Mouse (Mus musculus): ENCODE data around the gene Shox2.

Gene Shox2

GRCm38 (mm10) chr3:66981706-66982105 is at the start of gene Shox2:
Shox2 (minus strand) TSS chr3:66981771.
- DNase-seq (ENCODE audit: low spot score) = no peak

- no peak for DNase-seq (ENCODE audit: low spot score)
Observed at GRCm38 (mm10) chr3:66996820-66997219, 15.2 kb upstream of the Shox2 start.

GRCm38 (mm10) chr3:66986287-66986560 is 4.7 kb upstream of the Shox2 start:
- no peak for DNase-seq (ENCODE audit: low spot score)

DNA sequence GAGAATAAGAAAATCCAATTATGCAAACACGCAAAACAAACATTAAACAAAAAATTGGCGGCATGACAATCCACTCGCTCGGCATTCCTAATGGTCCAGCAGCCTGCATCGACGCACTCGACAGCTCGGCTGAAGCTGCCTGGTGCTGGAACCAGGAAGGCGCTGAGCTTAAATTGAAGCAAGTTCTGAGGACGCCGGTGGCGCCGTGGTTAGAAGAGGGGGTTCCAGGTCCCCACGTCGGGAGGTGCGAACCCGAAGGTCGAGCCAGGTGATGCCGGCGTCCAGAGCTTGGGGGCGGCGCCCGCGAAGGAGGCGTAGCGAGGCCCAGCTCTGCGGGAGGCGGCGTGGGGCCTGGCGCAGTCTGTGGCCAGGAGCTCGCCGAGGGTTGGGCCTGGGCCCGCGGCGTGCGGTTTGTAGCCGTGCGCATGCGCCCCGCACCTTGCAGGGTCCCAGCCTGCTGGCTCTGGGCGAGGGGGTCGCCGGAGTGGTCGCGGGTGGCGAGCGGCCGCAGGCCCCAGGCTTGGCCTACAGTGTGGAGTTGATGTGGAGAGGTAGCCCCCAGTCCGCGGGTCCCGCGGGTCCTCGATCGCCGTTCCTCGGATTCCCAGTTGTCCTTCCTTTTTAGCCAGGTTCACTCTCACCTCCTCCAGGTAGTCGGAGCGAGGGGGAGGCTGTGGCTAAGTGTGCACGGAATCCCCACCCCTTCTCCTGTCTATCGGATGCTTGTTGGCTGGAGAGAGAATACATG is 4.1 kb upstream of the Shox2 start:
- DNase-seq (ENCODE audit: low spot score) = peak; percentile 75

DNA sequence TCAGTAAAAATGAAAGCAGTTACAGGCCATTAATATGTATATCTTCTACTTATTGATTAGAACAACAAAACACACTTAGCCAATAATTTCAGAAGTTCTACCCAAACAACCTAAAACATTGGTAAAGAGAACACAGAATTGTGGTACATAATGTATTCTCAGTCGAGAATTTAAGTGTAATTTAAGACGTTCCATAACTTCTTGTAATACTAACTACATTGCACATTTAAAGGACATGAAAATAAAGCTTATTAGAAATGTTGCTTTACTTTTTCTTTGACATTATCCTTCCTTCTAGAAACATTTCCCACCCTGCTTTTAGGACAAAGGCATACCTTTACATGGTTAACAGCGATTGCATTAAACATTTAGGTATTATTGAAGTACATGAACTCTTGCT is 1.9 kb upstream of the Shox2 start:
- no peak for DNase-seq (ENCODE audit: low spot score)

DNA sequence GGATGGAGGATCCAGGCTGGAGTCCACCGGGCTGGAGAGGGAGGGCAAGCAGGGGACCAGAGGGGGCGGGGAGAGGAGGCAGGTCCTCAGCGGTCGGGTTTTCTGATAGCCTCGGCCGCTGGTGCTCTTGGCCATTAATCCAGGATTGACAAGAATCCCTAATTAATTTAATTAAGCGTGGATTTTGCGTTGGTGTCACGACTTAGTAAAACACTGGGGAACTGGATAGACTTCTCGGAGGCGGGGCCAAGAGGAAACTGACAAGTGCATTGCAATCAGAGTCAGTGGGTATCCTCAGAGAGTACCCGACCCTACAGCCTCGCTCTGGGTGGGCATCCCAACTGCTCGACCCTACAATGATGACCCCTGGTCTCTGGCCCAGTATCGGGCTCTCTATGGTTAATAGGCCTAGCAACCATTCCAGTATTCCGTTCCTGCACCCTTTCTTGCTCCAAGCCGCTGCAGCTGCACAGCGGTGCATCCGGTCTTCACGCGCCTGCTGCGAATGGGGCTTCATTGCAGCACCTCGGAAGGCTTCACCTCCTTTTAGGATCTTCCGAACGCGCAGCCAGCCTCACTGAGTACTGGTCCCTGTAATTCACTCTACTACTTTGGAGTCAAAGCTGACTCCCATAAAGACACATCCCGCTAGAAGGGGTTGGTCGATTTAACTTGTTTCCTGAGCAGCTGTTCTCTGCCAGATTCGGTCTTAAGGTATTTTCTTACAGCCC is 775 bp upstream of the Shox2 start:
- no peak for DNase-seq (ENCODE audit: low spot score)

DNA sequence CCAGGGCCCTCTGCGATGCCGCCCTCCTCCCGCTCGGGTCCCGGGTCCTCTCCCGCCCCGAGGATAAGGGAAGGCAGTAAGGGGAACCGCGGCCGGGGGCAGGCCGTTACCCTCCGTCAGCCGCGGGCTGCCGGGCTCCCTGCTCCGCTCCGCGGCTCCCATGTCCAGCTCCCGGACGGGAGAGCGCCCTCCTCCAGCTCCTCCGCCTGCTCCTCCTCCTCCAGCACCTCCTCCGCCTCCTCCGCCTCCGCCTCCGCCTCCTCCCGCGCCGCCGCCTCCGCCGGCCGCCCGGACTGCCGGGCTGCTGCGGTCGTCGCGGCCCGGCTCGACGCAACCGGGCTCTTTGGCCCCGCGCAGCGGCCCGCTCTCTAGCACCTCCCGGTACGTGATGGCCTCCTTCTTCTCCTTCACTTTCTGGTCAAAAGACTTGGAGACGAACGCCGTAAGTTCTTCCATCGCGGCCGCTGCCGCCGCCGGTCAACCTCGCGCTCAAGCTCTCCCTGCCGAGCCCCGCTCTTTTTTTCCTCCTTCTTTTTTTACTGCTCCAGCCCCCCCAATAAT is 390 bp downstream of the Shox2 start, which contains the start of gene Rsrc1:
Rsrc1 (plus strand) TSS at position 290 of the 561 bp plus-strand sequence.
- DNase-seq (ENCODE audit: low spot score) = no peak

- no peak for DNase-seq (ENCODE audit: low spot score)
Observed at GRCm38 (mm10) chr3:66980111-66980975, 1.2 kb downstream of the Shox2 start.

DNA sequence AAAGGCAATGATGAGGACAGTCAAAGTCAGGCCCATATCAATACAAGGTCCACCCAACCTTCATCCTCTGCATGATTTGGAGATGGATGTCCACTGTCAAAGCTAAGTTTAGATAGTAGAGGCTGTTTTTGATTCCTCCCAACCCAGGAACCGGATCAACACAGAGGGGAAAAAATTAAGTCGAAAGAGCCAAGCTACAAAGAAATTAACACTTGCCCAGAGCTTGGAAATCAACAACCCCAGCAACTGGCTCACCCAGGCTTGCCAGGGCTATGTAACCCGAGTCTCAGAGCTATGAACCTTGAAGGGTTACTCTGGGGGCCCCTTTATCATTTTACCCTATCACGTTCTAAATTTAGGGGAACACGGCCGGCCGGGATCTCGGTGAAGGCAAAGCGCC is 2.1 kb downstream of the Shox2 start:
- DNase-seq (ENCODE audit: low spot score) = no peak

DNA sequence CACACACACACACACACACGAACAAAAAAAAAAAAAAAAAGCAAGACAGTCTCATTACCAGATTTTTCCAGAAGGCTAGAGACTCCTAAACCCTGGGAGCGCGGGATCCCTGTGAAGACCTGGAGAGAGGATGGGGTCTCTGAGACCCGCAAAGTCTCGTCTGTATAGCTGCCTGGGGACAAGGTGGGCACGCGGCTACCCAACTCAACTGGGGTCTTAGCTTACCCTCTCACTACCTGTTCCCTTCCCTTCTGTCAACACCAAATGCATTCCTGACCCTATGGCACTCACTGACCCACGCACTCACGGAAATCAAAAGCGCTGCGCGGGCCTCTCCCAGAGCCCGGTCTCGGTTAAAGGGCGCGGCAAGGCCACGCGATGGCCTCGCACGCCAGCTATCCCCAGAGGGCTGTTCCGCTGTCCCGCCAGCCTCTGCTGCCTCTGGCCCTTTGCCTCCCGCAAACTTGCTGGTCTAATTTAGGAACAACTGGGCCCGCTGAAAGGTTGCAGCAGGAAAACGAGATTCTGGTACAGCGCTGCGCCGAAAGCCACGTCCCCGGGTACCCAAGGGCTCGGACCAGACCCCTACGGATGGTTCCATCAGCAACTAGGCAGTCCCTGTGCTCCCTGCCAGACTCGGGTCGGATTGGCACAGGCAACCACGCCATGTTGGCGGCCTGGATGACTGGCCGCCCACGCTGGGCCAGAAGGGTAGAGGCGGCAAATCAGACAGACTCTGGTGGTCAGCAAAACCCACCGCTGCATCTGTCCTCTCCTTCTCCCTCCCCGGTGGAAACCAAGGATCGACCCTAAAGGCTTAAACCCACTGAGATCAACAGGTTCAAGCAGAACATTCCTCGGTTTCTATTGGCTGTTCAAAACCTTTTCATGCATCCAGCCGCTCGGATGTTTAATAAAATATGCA is 2.9 kb downstream of the Shox2 start:
- DNase-seq (ENCODE audit: low spot score) = no peak

- no peak for DNase-seq (ENCODE audit: low spot score)
Observed at GRCm38 (mm10) chr3:66977811-66978456, 3.6 kb downstream of the Shox2 start.

- no peak for DNase-seq (ENCODE audit: low spot score)
Observed at GRCm38 (mm10) chr3:66976889-66977615, 4.5 kb downstream of the Shox2 start.

GRCm38 (mm10) chr3:66974501-66974900 is 7.1 kb downstream of the Shox2 start:
- DNase-seq (ENCODE audit: low spot score) = no peak

- DNase-seq (ENCODE audit: low spot score) = no peak
Observed at GRCm38 (mm10) chr3:66973391-66973943, 8.1 kb downstream of the Shox2 start.

GRCm38 (mm10) chr3:66972191-66972950 is 9.2 kb downstream of the Shox2 start:
- DNase-seq (ENCODE audit: low spot score) = no peak

DNA sequence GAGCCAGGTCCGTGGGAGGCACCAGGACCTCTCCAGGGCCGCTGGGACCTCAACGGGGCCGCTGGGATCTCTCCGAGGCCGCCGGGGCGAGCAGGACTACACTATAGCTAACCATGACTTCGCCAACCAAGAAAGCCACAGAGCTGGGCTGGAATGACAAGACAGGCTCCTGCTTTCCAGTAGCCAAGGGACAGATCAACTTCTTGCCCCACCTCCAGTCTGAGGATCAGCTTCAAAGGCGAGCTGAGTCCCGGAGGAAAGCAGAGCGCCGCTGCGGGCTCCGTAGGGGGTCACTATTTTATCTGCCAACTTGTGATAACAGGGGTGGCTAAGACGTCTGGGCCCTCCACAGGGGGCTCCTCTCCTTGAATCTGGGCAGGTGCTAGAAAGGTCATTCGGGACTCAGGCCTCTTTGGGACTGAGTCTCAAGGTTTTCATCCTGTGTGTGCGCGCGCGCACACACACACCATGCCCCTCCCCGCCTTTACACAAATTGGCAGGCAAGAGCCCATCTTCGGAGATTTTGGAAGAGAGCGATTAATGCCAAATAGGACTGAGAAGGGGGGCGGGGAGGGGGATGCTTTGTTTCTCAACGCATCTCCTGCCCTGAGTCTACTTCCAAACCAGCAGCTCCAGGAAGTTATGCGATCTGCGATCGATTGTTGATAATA is 10.8 kb downstream of the Shox2 start:
- no peak for DNase-seq (ENCODE audit: low spot score)

GRCm38 (mm10) chr3:66970261-66970660 is 11.3 kb downstream of the Shox2 start:
- DNase-seq (ENCODE audit: low spot score) = no peak

- no peak for DNase-seq (ENCODE audit: low spot score)
Observed at GRCm38 (mm10) chr3:66967508-66967907, 14.1 kb downstream of the Shox2 start.
